Mouse (Mus musculus): Measurements from ENCODE around the gene Dus2.

- TF ChIP-seq CTCF (IDR thresholded peaks at IDR 0.05) = no peak
- no peak for TF ChIP-seq POLR2A (IDR thresholded peaks at IDR 0.05; ENCODE audit: insufficient read depth, low read depth, low read length)
- no peak for TF ChIP-seq EP300 (IDR thresholded peaks at IDR 0.05; ENCODE audit: insufficient read depth, low read depth, low read length)
Observed at GRCm38 (mm10) chr8:106047854-106048630, 56.9 kb downstream of the Dus2 start.
